Mouse (Mus musculus) activated CD4-positive, CD25-positive, alpha-beta regulatory T cell, adult 4 months (primary cell): ENCODE measurements around the gene Srpx2. TPM values are rescaled to one million over a fixed set of nuclear protein-coding genes. Genes with fewer than 3 reads are reported as not detected.

Source experiments
- ATAC-seq: one replicate; pipeline ENCODE4 v1.8.0; 2017
- polyA plus RNA-seq, 2 experiments: library from polyadenylated mRNA; unstranded; fragments of 100-300 nt; shearing (Covaris generic); gene quantifications; one replicate each; pipeline ENCODE4 v1.2.1; 2017

Srpx2 gene
- polyA plus RNA-seq: not detected

GRCm38 (mm10) chrX:133908261-133908660 lies at the start of gene Srpx2:
Gene Srpx2 (plus strand): TSS chrX:133908426.
- ATAC-seq: no peak

DNA sequence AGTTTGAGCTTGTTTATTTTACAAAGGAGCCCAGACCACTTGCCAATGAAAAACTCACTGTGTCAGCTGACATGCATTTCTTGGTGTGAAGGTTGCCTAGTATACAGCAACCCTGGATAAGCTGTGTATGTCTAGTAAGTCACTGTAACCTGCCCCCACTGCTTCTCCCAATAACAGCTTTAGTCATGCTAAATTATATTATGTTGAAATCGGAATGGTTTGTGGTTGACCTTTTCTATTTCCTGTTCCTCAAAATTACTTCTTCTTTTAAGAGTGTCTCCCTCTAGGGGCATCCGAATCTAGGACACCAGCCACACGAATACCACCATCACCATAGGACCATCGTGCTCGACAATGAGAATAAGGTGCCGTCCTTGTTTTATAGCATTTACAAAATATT lies 38.5 kb upstream of the Srpx2 start:
- ATAC-seq: no peak

- peak; percentile 57 for ATAC-seq
These were observed 20.9 kb upstream of the Srpx2 start for GRCm38 (mm10) chrX:133887308-133887707.

- ATAC-seq: no peak
These were observed 20.1 kb upstream of the Srpx2 start for GRCm38 (mm10) chrX:133888111-133888510.

GRCm38 (mm10) chrX:133898014-133898542 lies 10.1 kb upstream of the Srpx2 start, which contains the start of gene Tspan6:
Gene Tspan6 (minus strand): TSS chrX:133898429.
- ATAC-seq: peak; percentile 92

- no peak for ATAC-seq
These were observed 3.3 kb downstream of the Srpx2 start for GRCm38 (mm10) chrX:133911397-133912103.

GRCm38 (mm10) chrX:133913006-133913405 lies 4.8 kb downstream of the Srpx2 start:
- ATAC-seq: no peak

GRCm38 (mm10) chrX:133914219-133914618 lies 6.0 kb downstream of the Srpx2 start:
- no peak for ATAC-seq

DNA sequence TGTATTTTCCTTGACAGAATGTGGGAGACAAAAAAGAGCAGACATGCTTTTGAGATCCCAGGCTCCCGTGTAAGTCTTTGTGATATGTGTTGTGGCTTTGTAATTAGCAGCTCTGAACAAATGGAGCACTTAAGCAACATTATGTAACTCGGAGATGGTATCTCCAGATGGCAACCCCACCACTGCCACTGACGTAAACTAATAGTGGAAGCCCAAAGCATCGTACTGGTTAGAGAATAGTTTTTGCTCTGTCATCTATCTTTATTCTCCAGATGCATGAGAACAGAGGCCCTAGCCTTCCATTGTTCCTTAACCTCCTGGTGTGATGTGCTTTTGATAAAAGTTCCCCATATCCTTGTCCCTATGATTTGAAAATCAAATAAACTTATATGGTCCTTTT lies 13.0 kb downstream of the Srpx2 start:
- no peak for ATAC-seq

GRCm38 (mm10) chrX:133926760-133927159 lies 18.5 kb downstream of the Srpx2 start:
- no peak for ATAC-seq

- ATAC-seq: no peak
These were observed 23.2 kb downstream of the Srpx2 start for GRCm38 (mm10) chrX:133931302-133932013.

GRCm38 (mm10) chrX:133936605-133937225 lies 28.5 kb downstream of the Srpx2 start:
- ATAC-seq: no peak

DNA sequence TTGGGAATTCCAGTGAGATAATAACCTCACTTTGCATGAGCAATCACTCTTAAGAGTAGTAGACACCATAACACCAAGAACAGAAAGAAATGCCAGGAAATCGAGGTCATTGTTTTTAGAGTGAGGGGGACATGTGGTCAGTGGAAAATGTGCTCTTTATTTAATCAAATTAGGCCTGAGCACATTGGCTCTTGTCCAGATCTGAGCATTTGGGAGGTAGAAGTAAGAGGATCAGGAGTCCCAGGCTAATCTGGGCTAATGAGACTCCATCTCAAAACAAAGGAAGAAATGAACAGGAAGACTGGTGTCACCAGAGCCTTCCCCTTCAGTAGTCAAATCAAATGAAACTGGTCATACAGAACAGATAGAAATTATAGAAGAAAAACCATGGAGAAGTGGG lies 31.3 kb downstream of the Srpx2 start:
- no peak for ATAC-seq

DNA sequence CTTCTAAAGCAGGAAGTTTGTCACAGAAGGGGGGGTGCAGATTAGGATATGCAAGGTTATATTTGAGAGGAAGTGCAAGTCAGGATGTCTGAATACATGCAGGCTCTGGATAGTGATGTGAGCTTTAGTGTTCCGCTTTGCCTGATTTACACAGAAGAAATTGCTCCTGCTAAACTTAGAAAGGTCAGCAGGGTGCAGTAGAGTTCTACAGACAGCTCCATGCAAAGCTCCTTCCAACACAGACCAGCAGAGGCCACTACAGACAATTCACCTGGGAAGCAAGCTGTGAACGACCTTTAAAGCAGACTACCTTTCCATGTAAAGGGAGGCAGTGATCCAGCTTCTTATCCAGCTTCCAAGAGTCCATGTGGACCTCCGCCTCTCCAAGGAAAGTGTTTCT lies 39.2 kb downstream of the Srpx2 start:
- ATAC-seq: peak; percentile 91

GRCm38 (mm10) chrX:133954661-133955060 lies 46.4 kb downstream of the Srpx2 start:
- ATAC-seq: no peak

GRCm38 (mm10) chrX:133960617-133961016 lies 52.4 kb downstream of the Srpx2 start:
- peak; percentile 85 for ATAC-seq

- no peak for ATAC-seq
These were observed 56.4 kb downstream of the Srpx2 start for GRCm38 (mm10) chrX:133964615-133965014.

- no peak for ATAC-seq
These were observed 73.2 kb downstream of the Srpx2 start, which contains the start of gene Sytl4 for GRCm38 (mm10) chrX:133981231-133982002. Gene Sytl4 (minus strand): TSS chrX:133981812.
